Mouse (Mus musculus) neural tube, embryonic 15.5 days (tissue): ENCODE results near the gene Glmp. TPM values are rescaled to one million over a fixed set of nuclear protein-coding genes. Genes with fewer than 3 reads are reported as not detected.

ENCODE experiments used
- ATAC-seq: fragments of 200-750 bp; cut with Nextera tagmentation; 2 replicates; pipeline ENCODE4 v1.8.0; 2017; ENCODE audit warnings: mild to moderate bottlenecking, moderate TSS enrichment, moderate library complexity; ENCODE audit not compliant: low FRiP score
- H3K27ac ChIP-seq: fragments of 300-500 bp; sonication (generic); replicated peaks from 2 replicates; pipeline ENCODE4 v1.5.1; 2015; ENCODE audit warnings: mild to moderate bottlenecking, inconsistent platforms
- H3K27me3 ChIP-seq: fragments of 300-500 bp; sonication (generic); replicated peaks from 2 replicates; pipeline ENCODE4 v1.6.1; 2015; ENCODE audit warnings: inconsistent platforms
- H3K36me3 ChIP-seq: fragments of 300-500 bp; sonication (generic); 2 replicates; pipeline ENCODE4 v1.6.1; 2015; ENCODE audit warnings: inconsistent platforms
- H3K4me1 ChIP-seq: fragments of 300-500 bp; sonication (generic); 2 replicates; pipeline ENCODE4 v1.6.1; 2015; ENCODE audit warnings: inconsistent platforms
- H3K4me2 ChIP-seq: fragments of 300-500 bp; sonication (generic); 2 replicates; pipeline ENCODE4 v1.6.1; 2015; ENCODE audit warnings: inconsistent platforms, mild to moderate bottlenecking, moderate library complexity
- H3K4me3 ChIP-seq: fragments of 300-500 bp; sonication (generic); replicated peaks from 2 replicates; pipeline ENCODE4 v1.5.1; 2015; ENCODE audit warnings: mild to moderate bottlenecking, inconsistent platforms
- H3K9ac ChIP-seq: fragments of 300-500 bp; sonication (generic); replicated peaks from 2 replicates; pipeline ENCODE4 v1.6.1; 2015; ENCODE audit warnings: mild to moderate bottlenecking, inconsistent platforms
- H3K9me3 ChIP-seq: fragments of 300-500 bp; sonication (generic); replicated peaks from 2 replicates; pipeline ENCODE4 v1.6.1; 2016; ENCODE audit warnings: inconsistent platforms
- WGBS: fragments of 180-500 bp; shearing (Covaris S2); methylation state at CpG from one replicate; pipeline ENCODE4 v1.1.7; 2015; ENCODE audit warnings: mixed read lengths; 5-methylcytosine and 5-hydroxymethylcytosine counted together
- polyA plus RNA-seq: library from polyadenylated mRNA; unstranded; fragments of >200 nt; fragmentation: Nextera tagmentation; extraction: Ambion mirVana; gene quantifications from 2 replicates; pipeline ENCODE4 v1.2.1, GENCODE M21; 2015

Glmp gene
- polyA plus RNA-seq, 1 experiment from 2014 or later = 102 TPM

DNA sequence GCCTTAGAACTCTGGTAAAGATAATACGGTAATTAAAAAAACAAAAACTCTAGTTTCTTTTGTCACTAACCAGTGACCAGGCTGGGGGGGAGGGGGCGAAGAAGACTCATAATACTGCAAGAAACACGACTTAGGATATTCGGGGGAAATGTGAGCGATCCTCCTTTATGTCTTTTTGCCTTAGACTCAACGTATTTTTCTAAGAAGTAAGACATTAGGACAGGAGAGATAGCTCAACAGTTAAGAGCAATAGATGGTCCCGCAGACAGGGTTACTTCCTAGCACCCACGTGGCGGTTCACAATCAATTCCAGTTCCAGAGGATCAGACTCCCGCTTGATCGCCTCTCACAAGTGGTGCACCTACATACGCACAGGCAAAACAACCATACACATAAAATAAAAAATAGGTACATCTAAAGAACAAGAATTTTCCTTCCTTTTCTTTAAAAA lies 28.7 kb upstream of the Glmp start:
- Histone ChIP-seq H3K4me1 (peaks cover 27% of the 10 kb centered on the region), H3K27ac (peak overlapping the region; percentile 91), H3K4me3 (peak overlapping the region; percentile 82), H3K36me3 (peaks cover 21% of the 10 kb centered on the region), H3K9me3 (no peaks in the 10 kb centered on the region), H3K9ac (peak overlapping the region; percentile 60), H3K4me2 (peak overlapping the region; percentile 69), H3K27me3 (no peaks in the 10 kb centered on the region)
- WGBS = 1% methylated on average over 12 of the region's 12 CpGs
- peak; percentile 32; the same call in 1 of the 2 replicates for ATAC-seq

GRCm38 (mm10) chr3:88296561-88297318 lies 28.1 kb upstream of the Glmp start, which contains the start of the genes Tsacc and Cct3:
Tsacc (minus strand) TSS chr3:88296999.
Cct3 (plus strand) TSS chr3:88297116.
- Histone ChIP-seq H3K4me2 (peak within 1 kb of the TSS; percentile 77), H3K4me1 (peaks cover 27% of the 10 kb centered on the region), H3K27ac (peak within 1 kb of the TSS; percentile 91), H3K4me3 (peak within 1 kb of the TSS; percentile 82), H3K9ac (peak within 1 kb of the TSS; percentile 86), H3K27me3 (no peaks in the 10 kb centered on the region), H3K9me3 (no peaks in the 10 kb centered on the region), H3K36me3 (peaks cover 27% of the 10 kb centered on the region)
- peak; percentile 98 for ATAC-seq
- under 1% methylated on average over 44 of the region's 44 CpGs for WGBS

DNA sequence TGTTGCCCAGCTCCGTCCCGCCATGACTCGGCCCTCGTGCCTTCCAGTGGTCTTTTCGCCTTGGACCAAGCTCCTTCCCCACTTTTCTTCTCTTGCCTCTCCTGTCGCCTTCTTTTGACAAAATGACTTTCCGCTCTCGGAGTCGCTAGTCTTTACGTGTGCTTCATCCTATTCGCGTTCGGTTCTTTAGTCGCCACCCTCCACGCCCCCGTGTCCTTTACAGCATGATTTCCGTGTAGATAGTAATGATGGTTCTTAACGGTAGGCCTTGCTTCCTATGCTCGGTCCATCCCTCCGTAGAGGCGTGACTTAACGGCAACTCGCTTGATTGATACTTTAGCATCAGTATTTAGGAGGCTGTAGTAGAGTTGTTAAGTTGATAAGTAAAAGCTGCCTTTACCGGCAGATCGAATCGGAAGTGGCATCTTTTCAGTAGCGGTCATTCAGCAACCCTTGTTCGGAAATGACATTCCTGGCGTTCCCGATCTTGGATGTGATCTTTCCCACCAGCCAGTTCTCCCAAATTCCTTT lies 27.4 kb upstream of the Glmp start:
- Histone ChIP-seq H3K4me3 (peak overlapping the region; percentile 82), H3K4me1 (peaks cover 27% of the 10 kb centered on the region), H3K9me3 (no peaks in the 10 kb centered on the region), H3K27ac (peak overlapping the region; percentile 90), H3K9ac (peak overlapping the region; percentile 86), H3K36me3 (peaks cover 32% of the 10 kb centered on the region), H3K27me3 (no peaks in the 10 kb centered on the region), H3K4me2 (peak overlapping the region; percentile 77)
- under 1% methylated on average over 30 of the region's 30 CpGs for WGBS
- no peak for ATAC-seq

- Histone ChIP-seq H3K9me3 (no peaks in the 10 kb centered on the region), H3K4me3 (no peak overlapping the region), H3K36me3 (peaks cover 47% of the 10 kb centered on the region), H3K4me2 (no peak overlapping the region), H3K4me1 (peaks cover 27% of the 10 kb centered on the region), H3K27me3 (no peaks in the 10 kb centered on the region), H3K9ac (no peak overlapping the region), H3K27ac (no peak overlapping the region)
- no peak for ATAC-seq
- 95% methylated on average over 1 of the region's 1 CpGs for WGBS
Measured at GRCm38 (mm10) chr3:88299172-88299571, 25.7 kb upstream of the Glmp start.

GRCm38 (mm10) chr3:88328956-88329355 lies 4.1 kb downstream of the Glmp start:
- H3K36me3 ChIP-seq = peaks cover 9% of the 10 kb centered on the region; the same call in 1 of the 2 replicates
- 63% methylated on average over 5 of the region's 5 CpGs for WGBS
- no peak overlapping the region for H3K4me3 ChIP-seq
- H3K4me1 ChIP-seq = peaks cover 20% of the 10 kb centered on the region
- no peak overlapping the region for H3K4me2 ChIP-seq
- no peaks in the 10 kb centered on the region for H3K9me3 ChIP-seq
- no peaks in the 10 kb centered on the region for H3K27me3 ChIP-seq
- H3K9ac ChIP-seq = no peak overlapping the region
- ATAC-seq = no peak
- H3K27ac ChIP-seq = no peak overlapping the region

- WGBS = 23% methylated on average over 2 of the region's 2 CpGs
- no peak overlapping the region for H3K9ac ChIP-seq
- no peak overlapping the region for H3K27ac ChIP-seq
- no peaks in the 10 kb centered on the region for H3K9me3 ChIP-seq
- no peak for ATAC-seq
- peaks cover 14% of the 10 kb centered on the region for H3K4me1 ChIP-seq
- H3K4me2 ChIP-seq = no peak overlapping the region
- H3K27me3 ChIP-seq = no peaks in the 10 kb centered on the region
- H3K36me3 ChIP-seq = peaks cover 9% of the 10 kb centered on the region; the same call in 1 of the 2 replicates
- H3K4me3 ChIP-seq = no peak overlapping the region
Measured at GRCm38 (mm10) chr3:88331282-88331681, 6.5 kb downstream of the Glmp start.

DNA sequence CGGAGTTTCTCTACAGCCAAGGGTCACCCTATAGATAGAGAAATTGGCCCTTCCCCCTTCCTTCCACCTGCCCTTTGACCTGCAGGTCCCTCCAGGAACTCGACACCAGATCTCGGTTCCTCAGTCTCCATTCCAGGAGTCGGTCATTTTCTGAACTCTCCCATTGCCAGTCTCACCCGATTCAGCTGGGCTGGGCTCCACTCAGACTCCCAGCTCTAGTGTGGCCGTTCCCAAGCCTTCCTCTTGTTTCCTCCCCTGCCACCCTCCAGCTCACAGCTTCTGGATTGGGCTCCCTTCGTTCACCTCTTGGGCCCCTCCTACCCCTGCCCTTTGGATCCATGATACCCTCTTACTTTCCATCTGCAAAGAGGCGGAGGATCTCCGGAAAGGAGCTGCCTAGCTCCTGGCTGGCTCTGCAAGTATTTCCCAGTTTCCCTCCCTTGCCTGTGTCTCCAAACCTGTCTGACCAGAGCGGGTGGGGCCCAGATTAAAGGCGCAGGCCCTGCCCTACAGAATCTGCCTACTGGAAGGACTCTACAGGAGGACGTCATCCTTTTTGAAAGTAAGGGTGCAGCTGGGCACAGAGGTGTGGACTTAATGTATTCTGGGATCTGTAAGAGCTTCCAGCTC lies 9.3 kb downstream of the Glmp start:
- Histone ChIP-seq H3K27ac (no peak overlapping the region), H3K4me1 (peaks cover 32% of the 10 kb centered on the region), H3K27me3 (no peaks in the 10 kb centered on the region), H3K4me3 (no peak overlapping the region), H3K9ac (no peak overlapping the region), H3K36me3 (peaks cover 4% of the 10 kb centered on the region; the same call in 1 of the 2 replicates), H3K9me3 (no peaks in the 10 kb centered on the region), H3K4me2 (no peak overlapping the region)
- ATAC-seq = no peak
- 63% methylated on average over 12 of the region's 12 CpGs for WGBS

- peak overlapping the region; percentile 87 for H3K4me3 ChIP-seq
- H3K9ac ChIP-seq = peak overlapping the region; percentile 97
- ATAC-seq = no peak
- peaks cover 34% of the 10 kb centered on the region for H3K4me1 ChIP-seq
- WGBS = 38% methylated on average over 3 of the region's 3 CpGs
- no peaks in the 10 kb centered on the region for H3K9me3 ChIP-seq
- H3K27me3 ChIP-seq = no peaks in the 10 kb centered on the region
- no peaks in the 10 kb centered on the region for H3K36me3 ChIP-seq
- peak overlapping the region; percentile 71 for H3K4me2 ChIP-seq
- H3K27ac ChIP-seq = peak overlapping the region; percentile 98
Measured at GRCm38 (mm10) chr3:88334902-88335435, 10.1 kb downstream of the Glmp start.

GRCm38 (mm10) chr3:88335436-88336053 lies 10.7 kb downstream of the Glmp start:
- H3K36me3 ChIP-seq = no peaks in the 10 kb centered on the region
- ATAC-seq = peak; percentile 75
- H3K4me3 ChIP-seq = peak overlapping the region; percentile 87
- H3K4me1 ChIP-seq = peaks cover 34% of the 10 kb centered on the region
- peak overlapping the region; percentile 98 for H3K27ac ChIP-seq
- H3K27me3 ChIP-seq = no peaks in the 10 kb centered on the region
- 2% methylated on average over 27 of the region's 27 CpGs for WGBS
- no peaks in the 10 kb centered on the region for H3K9me3 ChIP-seq
- H3K4me2 ChIP-seq = peak overlapping the region; percentile 71
- peak overlapping the region; percentile 97 for H3K9ac ChIP-seq

DNA sequence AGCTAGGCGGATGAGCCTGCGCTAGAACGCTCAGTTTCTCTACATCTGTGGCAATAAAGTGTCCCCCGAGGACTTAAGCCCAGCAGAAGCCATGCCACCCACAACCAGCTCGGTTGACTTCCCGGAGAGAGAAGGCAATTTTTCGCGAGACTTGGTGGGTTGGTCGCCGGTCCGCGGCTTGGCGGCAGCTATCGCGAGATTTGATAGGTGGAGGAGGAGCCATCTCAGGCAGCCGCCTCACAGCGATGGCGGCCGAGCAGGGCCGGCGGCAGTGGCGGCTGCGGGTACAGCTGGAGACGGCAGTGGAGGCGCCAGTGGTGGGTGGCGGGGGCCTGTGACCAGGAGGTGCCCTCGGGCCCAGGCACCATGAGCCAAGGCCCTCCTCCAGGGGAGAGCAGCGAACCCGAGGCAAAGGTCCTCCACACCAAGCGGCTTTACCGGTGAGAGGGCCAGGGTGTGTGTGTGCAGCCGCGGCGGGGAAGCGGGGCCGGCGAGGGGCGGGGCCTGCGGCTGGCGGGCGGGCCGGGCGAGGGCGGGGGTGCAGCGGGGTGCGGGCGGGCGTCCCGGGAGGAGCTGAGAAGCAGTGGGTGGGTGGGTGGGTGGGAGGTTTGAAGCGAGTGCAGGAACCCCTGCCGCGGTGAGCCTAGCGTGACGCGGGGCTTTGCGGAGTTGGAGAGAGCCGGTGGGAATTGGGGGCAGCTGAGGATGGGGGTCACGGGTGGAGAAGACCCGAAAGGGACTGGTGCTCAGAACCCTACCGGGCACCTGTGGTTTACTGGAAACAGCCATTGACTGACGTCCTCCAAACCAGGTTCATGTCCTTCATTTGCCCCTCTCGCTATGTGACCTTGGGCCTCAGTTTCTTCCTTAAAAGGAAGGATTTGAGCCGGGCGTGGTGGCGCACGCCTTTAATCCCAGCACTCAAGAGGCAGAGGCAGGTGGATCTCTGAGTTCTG lies 11.5 kb downstream of the Glmp start, which contains the start of the genes Tmem79 and Smg5:
TSS of gene Tmem79 (minus strand) at position 91 of the 956 bp plus-strand sequence.
TSS of gene Smg5 (plus strand) at position 203 of the 956 bp plus-strand sequence.
- peak within 1 kb of the TSS; percentile 98 for H3K27ac ChIP-seq
- H3K4me3 ChIP-seq = peak within 1 kb of the TSS; percentile 87
- no peaks in the 10 kb centered on the region for H3K36me3 ChIP-seq
- WGBS = 3% methylated on average over 53 of the region's 66 CpGs
- H3K27me3 ChIP-seq = no peaks in the 10 kb centered on the region
- H3K9ac ChIP-seq = peak within 1 kb of the TSS; percentile 97
- peaks cover 34% of the 10 kb centered on the region for H3K4me1 ChIP-seq
- no peaks in the 10 kb centered on the region for H3K9me3 ChIP-seq
- H3K4me2 ChIP-seq = peak within 1 kb of the TSS; percentile 71
- peak; percentile 95 for ATAC-seq
